Mouse (Mus musculus) C2C12 (cell line): ENCODE data around the gene Mroh8.

ENCODE experiments used
- CTCF ChIP-seq: IDR thresholded peaks from one replicate; pipeline ENCODE4 v1.5.1; 2011; ENCODE audit not compliant: control insufficient read depth, insufficient read depth, insufficient read length
- FOSL1 ChIP-seq: IDR thresholded peaks from one replicate; pipeline ENCODE4 v1.8.0; 2011; ENCODE audit warnings: mild to moderate bottlenecking, low read length; ENCODE audit not compliant: poor library complexity, insufficient read depth, severe bottlenecking
- MAX ChIP-seq: IDR thresholded peaks from one replicate; pipeline ENCODE4 v1.6.1; 2011; ENCODE audit warnings: mild to moderate bottlenecking, control low read depth
- MYOD1 ChIP-seq: IDR thresholded peaks from one replicate; pipeline ENCODE4 v1.6.1; 2011; ENCODE audit warnings: low read depth; ENCODE audit not compliant: control insufficient read depth, insufficient read length

DNA sequence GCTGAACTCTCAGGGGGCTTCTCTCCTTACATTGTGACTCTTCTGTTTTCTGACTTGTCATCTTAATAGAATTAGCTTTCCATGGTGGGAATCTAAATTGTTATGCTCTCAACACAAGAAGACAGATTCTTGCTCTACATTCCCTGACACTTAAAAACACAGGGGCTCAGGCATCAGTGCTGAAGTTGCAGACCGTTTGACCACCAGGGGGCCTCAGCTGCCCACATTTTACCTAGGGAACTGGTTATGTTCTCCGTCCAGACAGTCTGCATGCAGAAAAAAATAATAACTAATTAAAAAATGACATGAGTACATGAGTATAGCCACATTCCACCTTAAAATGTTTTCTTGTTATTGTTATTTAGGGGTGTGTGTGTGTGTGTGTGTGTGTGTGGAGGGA is 12.7 kb upstream of the Mroh8 start:
- TF ChIP-seq CTCF (peak; percentile 62), FOSL1 (no peak), MYOD1 (no peak), MAX (no peak)
